Mouse (Mus musculus) embryonic facial prominence, embryonic 14.5 days (tissue): ENCODE data around the gene Mmp23. TPM values are rescaled to one million over a fixed set of nuclear protein-coding genes. Genes with fewer than 3 reads are reported as not detected.

Source experiments
- ATAC-seq: fragments of 200-750 bp; cut with Nextera tagmentation; 2 replicates; pipeline ENCODE4 v1.8.0; 2017; ENCODE audit warnings: low read depth, moderate number of reproducible peaks, moderate TSS enrichment
- DNase-seq: peaks from one replicate; pipeline ENCODE4 v3.0.0-alpha.2; 2015; ENCODE audit warnings: low spot score
- H3K27ac ChIP-seq: fragments of 300-500 bp; sonication (generic); replicated peaks from 2 replicates; pipeline ENCODE4 v1.5.1; 2014; ENCODE audit warnings: low read depth, mild to moderate bottlenecking, low read length, moderate library complexity
- H3K27me3 ChIP-seq: fragments of 300-500 bp; sonication (generic); replicated peaks from 2 replicates; pipeline ENCODE4 v1.6.1; 2014; ENCODE audit warnings: low read length; ENCODE audit not compliant: control insufficient read depth, insufficient read depth
- H3K36me3 ChIP-seq: fragments of 300-500 bp; sonication (generic); 2 replicates; pipeline ENCODE4 v1.6.1; 2014; ENCODE audit warnings: low read length, mixed read lengths; ENCODE audit not compliant: control insufficient read depth, insufficient read depth
- H3K4me1 ChIP-seq: fragments of 300-500 bp; sonication (generic); 2 replicates; pipeline ENCODE4 v1.6.1; 2014; ENCODE audit warnings: antibody characterized with exemption, low read length; ENCODE audit not compliant: control insufficient read depth, insufficient read depth
- H3K4me2 ChIP-seq: fragments of 300-500 bp; sonication (generic); 2 replicates; pipeline ENCODE4 v1.6.1; 2014; ENCODE audit warnings: low read depth, mild to moderate bottlenecking, low read length, moderate library complexity, mixed read lengths
- H3K4me3 ChIP-seq: fragments of 300-500 bp; sonication (generic); 2 replicates; pipeline ENCODE4 v1.5.1; 2014; ENCODE audit warnings: low read depth, mild to moderate bottlenecking, low read length
- H3K9ac ChIP-seq: fragments of 300-500 bp; sonication (generic); 2 replicates; pipeline ENCODE4 v1.6.1; 2014; ENCODE audit warnings: low read depth, mild to moderate bottlenecking, low read length, moderate library complexity, mixed read lengths
- H3K9me3 ChIP-seq: fragments of 300-500 bp; sonication (generic); 2 replicates; pipeline ENCODE4 v1.6.1; 2016; ENCODE audit warnings: low read length; ENCODE audit not compliant: control insufficient read depth
- WGBS: fragments of 180-500 bp; shearing (Covaris S2); extraction: QIAGEN DNeasy Blood & Tissue Kit; methylation state at CpG from one replicate; pipeline ENCODE4 v1.1.7; 2014; 5-methylcytosine and 5-hydroxymethylcytosine counted together
- polyA plus RNA-seq: library from polyadenylated mRNA; unstranded; fragments of >200 nt; fragmentation: Nextera tagmentation; extraction: Ambion mirVana; gene quantifications from 2 replicates; pipeline ENCODE4 v1.2.1, GENCODE M21; 2014

Gene Mmp23
- polyA plus RNA-seq, 1 experiment from 2014 or later, result 29.4 TPM

GRCm38 (mm10) chr4:155618321-155618720 is 34.9 kb downstream of the Mmp23 start:
- DNase-seq (no peak), ATAC-seq (no peak)
- no peak overlapping the region for H3K4me2 ChIP-seq
- H3K9me3 ChIP-seq, result no peaks in the 10 kb centered on the region
- H3K4me1 ChIP-seq, result peaks cover under 1% of the 10 kb centered on the region; the same call in 1 of the 2 replicates
- H3K9ac ChIP-seq, result no peak overlapping the region
- H3K36me3 ChIP-seq, result peaks cover 84% of the 10 kb centered on the region
- H3K4me3 ChIP-seq, result no peak overlapping the region
- H3K27me3 ChIP-seq, result no peaks in the 10 kb centered on the region
- H3K27ac ChIP-seq, result no peak overlapping the region
- 94% methylated on average over 5 of the region's 5 CpGs for WGBS

GRCm38 (mm10) chr4:155613264-155613663 is 39.9 kb downstream of the Mmp23 start:
- DNase-seq (no peak), ATAC-seq (no peak)
- H3K36me3 ChIP-seq, result peaks cover 81% of the 10 kb centered on the region
- H3K4me1 ChIP-seq, result no peaks in the 10 kb centered on the region
- H3K9me3 ChIP-seq, result no peaks in the 10 kb centered on the region
- no peak overlapping the region for H3K27ac ChIP-seq
- no peaks in the 10 kb centered on the region for H3K27me3 ChIP-seq
- 96% methylated on average over 3 of the region's 3 CpGs for WGBS
- no peak overlapping the region for H3K4me3 ChIP-seq
- H3K4me2 ChIP-seq, result no peak overlapping the region
- H3K9ac ChIP-seq, result no peak overlapping the region

GRCm38 (mm10) chr4:155611860-155612259 is 41.3 kb downstream of the Mmp23 start:
- no peak overlapping the region for H3K9ac ChIP-seq
- peaks cover 67% of the 10 kb centered on the region for H3K36me3 ChIP-seq
- H3K4me2 ChIP-seq, result no peak overlapping the region
- no peak overlapping the region for H3K4me3 ChIP-seq
- DNase-seq, result no peak
- H3K27ac ChIP-seq, result no peak overlapping the region
- H3K27me3 ChIP-seq, result no peaks in the 10 kb centered on the region
- WGBS, result 90% methylated on average over 3 of the region's 3 CpGs
- H3K9me3 ChIP-seq, result no peaks in the 10 kb centered on the region
- no peak for ATAC-seq
- H3K4me1 ChIP-seq, result no peaks in the 10 kb centered on the region

- peaks cover 46% of the 10 kb centered on the region for H3K36me3 ChIP-seq
- no peaks in the 10 kb centered on the region for H3K9me3 ChIP-seq
- H3K9ac ChIP-seq, result no peak overlapping the region
- no peak overlapping the region for H3K4me3 ChIP-seq
- no peak overlapping the region for H3K4me2 ChIP-seq
- ATAC-seq (no peak), DNase-seq (no peak)
- peaks cover 7% of the 10 kb centered on the region for H3K4me1 ChIP-seq
- WGBS, result 66% methylated on average over 2 of the region's 2 CpGs
- H3K27me3 ChIP-seq, result no peaks in the 10 kb centered on the region
- no peak overlapping the region for H3K27ac ChIP-seq
Measured at GRCm38 (mm10) chr4:155606825-155607224, 46.4 kb downstream of the Mmp23 start.

- no peak overlapping the region for H3K27ac ChIP-seq
- H3K4me2 ChIP-seq, result no peak overlapping the region
- no peak overlapping the region for H3K9ac ChIP-seq
- H3K36me3 ChIP-seq, result peaks cover 31% of the 10 kb centered on the region
- peaks cover 11% of the 10 kb centered on the region for H3K4me1 ChIP-seq
- H3K9me3 ChIP-seq, result no peaks in the 10 kb centered on the region
- no peak overlapping the region for H3K4me3 ChIP-seq
- WGBS, result 93% methylated on average over 4 of the region's 4 CpGs
- no peak for DNase-seq
- H3K27me3 ChIP-seq, result no peaks in the 10 kb centered on the region
- no peak for ATAC-seq
Measured at GRCm38 (mm10) chr4:155605132-155605531, 48.1 kb downstream of the Mmp23 start.

- no peak overlapping the region for H3K4me2 ChIP-seq
- H3K27me3 ChIP-seq, result no peaks in the 10 kb centered on the region
- no peak overlapping the region for H3K4me3 ChIP-seq
- H3K36me3 ChIP-seq, result peaks cover 26% of the 10 kb centered on the region; the same call in 1 of the 2 replicates
- no peaks in the 10 kb centered on the region for H3K9me3 ChIP-seq
- ATAC-seq, result no peak
- H3K9ac ChIP-seq, result no peak overlapping the region
- no peak overlapping the region for H3K27ac ChIP-seq
- 97% methylated on average over 6 of the region's 6 CpGs for WGBS
- H3K4me1 ChIP-seq, result peaks cover 11% of the 10 kb centered on the region
- no peak for DNase-seq
Measured at GRCm38 (mm10) chr4:155603801-155604200, 49.4 kb downstream of the Mmp23 start.

- Histone ChIP-seq H3K36me3 (peaks cover 26% of the 10 kb centered on the region; the same call in 1 of the 2 replicates), H3K9ac (peak overlapping the region; percentile 95; the same call in 1 of the 2 replicates), H3K27me3 (no peaks in the 10 kb centered on the region), H3K4me2 (peak overlapping the region; percentile 72), H3K4me3 (peak overlapping the region; percentile 91), H3K9me3 (no peaks in the 10 kb centered on the region), H3K27ac (no peak overlapping the region), H3K4me1 (peaks cover 11% of the 10 kb centered on the region)
- no peak for ATAC-seq
- 93% methylated on average over 1 of the region's 1 CpGs for WGBS
- DNase-seq, result no peak
Measured at GRCm38 (mm10) chr4:155602753-155603152, 50.4 kb downstream of the Mmp23 start.

GRCm38 (mm10) chr4:155601997-155602456 is 51.2 kb downstream of the Mmp23 start:
- Histone ChIP-seq H3K36me3 (peaks cover 26% of the 10 kb centered on the region; the same call in 1 of the 2 replicates), H3K9me3 (no peaks in the 10 kb centered on the region), H3K27ac (peak overlapping the region; percentile 99), H3K9ac (peak overlapping the region; percentile 95), H3K4me3 (peak overlapping the region; percentile 91), H3K4me2 (peak overlapping the region; percentile 72), H3K27me3 (no peaks in the 10 kb centered on the region), H3K4me1 (peaks cover 11% of the 10 kb centered on the region)
- ATAC-seq (peak; percentile 23; the same call in 1 of the 2 replicates), DNase-seq (peak; percentile 42)
- WGBS, result 1% methylated on average over 10 of the region's 31 CpGs
